Mouse (Mus musculus) bone marrow, adult 2 months (tissue): ENCODE data around the gene Insl3.

Experiments
- CTCF ChIP-seq: fragments of 200-500 bp; IDR thresholded peaks from 2 replicates; pipeline ENCODE4 v1.5.1; 2011; ENCODE audit warnings: low read length, control low read depth; ENCODE audit not compliant: control insufficient read depth, insufficient read depth
- POLR2A ChIP-seq: fragments of 200-500 bp; IDR thresholded peaks from 2 replicates; pipeline ENCODE4 v1.6.1; 2011; ENCODE audit warnings: low read depth, mild to moderate bottlenecking, control low read depth, low read length, borderline replicate concordance; ENCODE audit not compliant: control insufficient read depth

DNA sequence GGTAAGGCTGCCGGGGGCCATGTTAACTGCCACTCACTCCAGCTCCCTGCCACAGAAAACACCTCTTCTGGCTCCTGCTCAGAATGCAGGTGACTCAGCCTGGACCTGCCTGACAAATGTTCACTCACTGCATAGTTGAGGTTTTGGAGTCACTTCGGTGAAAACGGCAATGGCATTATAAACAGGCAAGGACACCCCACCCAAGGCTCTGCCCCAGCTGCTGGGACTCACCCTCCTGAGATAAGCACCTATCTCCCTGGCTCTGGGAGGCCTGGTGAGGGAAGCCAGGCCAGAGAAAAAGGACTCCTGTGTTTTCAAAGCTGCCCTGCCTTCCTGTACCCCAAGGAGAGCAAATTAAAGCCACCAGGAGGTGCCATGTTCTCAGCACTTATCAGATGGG lies 13.9 kb downstream of the Insl3 start:
- TF ChIP-seq POLR2A: no peak
- no peak for TF ChIP-seq CTCF
